Mouse (Mus musculus) cerebellum, postnatal 36 days (tissue): ENCODE data around the gene Krtap4-9.
"Not testable (repeated sequence)": the region's sequence is repeated elsewhere in the genome, so short reads cannot be mapped to it uniquely, and the experiment has no call there.

Experiments
- DNase-seq, 2 experiments: peaks; one replicate each; pipeline ENCODE4 v3.0.0; 2021 to 2022; ENCODE audit warnings: mixed read lengths in 2 of 2

Gene Krtap4-9

DNA sequence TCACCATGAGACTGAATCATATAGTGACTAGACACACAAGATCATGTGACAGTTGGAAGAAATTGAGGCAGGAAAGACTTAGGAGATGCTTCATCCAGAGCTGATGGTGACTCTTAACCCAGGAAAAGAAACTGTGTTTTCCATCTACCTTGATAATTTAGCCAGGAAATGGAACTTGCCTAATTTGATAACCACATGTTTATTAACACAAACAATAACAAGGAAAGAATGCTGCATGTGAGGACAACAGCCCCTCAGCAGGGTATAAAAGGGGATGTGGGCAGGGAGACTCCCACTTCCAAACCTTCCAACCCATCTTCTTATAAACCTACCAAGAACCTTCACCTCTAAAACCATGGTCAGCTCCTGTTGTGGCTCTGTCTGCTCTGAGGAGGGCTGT, at the start of gene Krtap4-9:
Gene Krtap4-9 (plus strand): TSS at position 301 of the 400 bp plus-strand sequence.
- not testable (repeated sequence) for DNase-seq

DNA sequence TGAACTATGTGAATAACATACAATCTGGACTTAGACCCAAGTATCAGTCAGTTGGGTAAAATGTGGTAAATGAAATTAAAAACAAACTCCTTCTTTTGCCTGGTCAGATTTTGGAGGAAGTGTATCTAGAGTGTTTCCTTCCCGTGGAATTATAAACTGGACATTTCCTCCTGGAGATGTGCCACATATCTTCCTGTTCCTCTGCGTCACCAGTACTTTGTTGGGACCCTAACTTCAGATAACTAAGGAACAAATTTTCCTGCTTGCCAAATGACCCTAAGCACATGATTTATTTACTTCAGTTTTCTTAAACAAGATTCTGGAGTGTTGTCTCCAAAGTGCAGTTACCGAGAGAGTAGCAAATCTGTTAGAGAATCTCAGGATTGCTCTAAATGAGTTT, 41.0 kb upstream of the Krtap4-9 start:
- DNase-seq: no peak

- no peak for DNase-seq
Measured at GRCm38 (mm10) chr11:99758877-99759276, 26.1 kb upstream of the Krtap4-9 start.

DNA sequence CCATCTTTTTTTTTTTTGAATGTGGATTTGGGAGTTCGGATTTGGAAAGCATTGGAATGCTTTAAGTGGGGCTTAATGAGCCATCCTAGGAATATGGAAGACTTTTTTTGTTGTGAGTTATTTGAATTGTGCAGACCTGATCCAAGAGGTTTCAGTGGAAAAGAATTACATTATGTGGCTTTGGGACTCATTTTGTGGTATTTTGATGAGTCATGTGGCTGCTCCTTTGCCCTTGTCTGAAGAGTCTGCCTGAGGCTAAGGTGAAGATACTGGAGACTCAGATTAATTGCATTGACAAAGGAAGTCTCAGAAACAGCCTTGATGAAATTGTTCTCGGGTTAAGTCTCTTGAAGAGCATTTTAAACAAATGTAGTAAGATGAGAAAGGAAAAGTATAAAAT, 16.6 kb upstream of the Krtap4-9 start:
- DNase-seq: no peak

GRCm38 (mm10) chr11:99772813-99773212, 12.2 kb upstream of the Krtap4-9 start, which contains the start of gene Gm11595:
Gene Gm11595 (minus strand): TSS chr11:99772913.
- DNase-seq: not testable (repeated sequence)

GRCm38 (mm10) chr11:99778401-99778800, 6.6 kb upstream of the Krtap4-9 start:
- no peak for DNase-seq

GRCm38 (mm10) chr11:99780604-99781003, 4.4 kb upstream of the Krtap4-9 start, which contains the start of gene Krtap4-8:
Gene Krtap4-8 (minus strand): TSS chr11:99780704.
- DNase-seq: no peak

DNA sequence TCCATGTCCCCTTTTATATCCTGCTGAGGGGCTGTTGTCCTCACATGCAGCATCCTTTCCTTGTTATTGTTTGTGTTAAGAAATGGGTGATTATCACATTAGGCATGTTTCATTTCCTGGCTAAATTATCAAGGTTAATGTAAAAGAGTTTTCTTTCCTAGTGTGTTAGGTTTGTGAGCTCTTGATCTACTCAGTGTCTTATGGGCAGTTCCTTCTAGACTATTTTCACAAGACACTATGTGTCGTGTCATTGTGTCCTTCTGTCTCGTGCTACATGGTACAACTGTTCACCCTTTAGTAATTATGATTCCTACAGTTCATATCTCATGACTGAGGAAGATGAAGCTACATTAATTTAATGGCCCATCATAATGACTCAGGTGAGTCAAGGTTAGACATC, 8.4 kb downstream of the Krtap4-9 start, which contains the start of gene Gm11596:
Gene Gm11596 (minus strand): TSS at position 101 of the 400 bp plus-strand sequence.
- no peak for DNase-seq

DNA sequence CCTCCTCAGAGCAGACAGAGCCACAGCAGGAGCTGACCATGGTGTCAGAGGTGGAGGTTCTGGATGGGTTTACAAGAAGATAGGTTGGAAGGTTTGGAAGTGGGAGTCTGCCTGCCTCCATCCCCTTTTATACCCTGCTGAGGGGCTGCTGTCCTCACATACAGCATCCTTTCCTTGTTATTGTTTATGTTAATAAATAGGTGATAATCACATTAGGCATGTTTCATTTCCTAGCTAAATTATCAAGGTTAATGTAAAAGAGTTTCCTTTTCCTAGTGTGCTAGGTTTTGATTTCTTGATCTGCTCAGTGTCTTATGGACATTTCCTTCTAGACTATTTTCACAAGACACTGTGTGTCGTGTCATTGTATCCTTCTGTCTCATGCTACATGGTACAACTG, 13.8 kb downstream of the Krtap4-9 start, which contains the start of gene Gm11569:
Gene Gm11569 (minus strand): TSS at position 101 of the 400 bp plus-strand sequence.
- DNase-seq: not testable (repeated sequence)

DNA sequence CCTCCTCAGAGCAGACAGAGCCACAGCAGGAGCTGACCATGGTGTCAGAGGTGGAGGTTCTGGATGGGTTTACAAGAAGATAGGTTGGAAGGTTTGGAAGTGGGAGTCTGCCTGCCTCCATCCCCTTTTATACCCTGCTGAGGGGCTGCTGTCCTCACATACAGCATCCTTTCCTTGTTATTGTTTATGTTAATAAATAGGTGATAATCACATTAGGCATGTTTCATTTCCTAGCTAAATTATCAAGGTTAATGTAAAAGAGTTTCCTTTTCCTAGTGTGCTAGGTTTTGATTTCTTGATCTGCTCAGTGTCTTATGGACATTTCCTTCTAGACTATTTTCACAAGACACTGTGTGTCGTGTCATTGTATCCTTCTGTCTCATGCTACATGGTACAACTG, 19.3 kb downstream of the Krtap4-9 start, which contains the start of gene Gm11554:
Gene Gm11554 (minus strand): TSS at position 101 of the 400 bp plus-strand sequence.
- DNase-seq: not testable (repeated sequence)

DNA sequence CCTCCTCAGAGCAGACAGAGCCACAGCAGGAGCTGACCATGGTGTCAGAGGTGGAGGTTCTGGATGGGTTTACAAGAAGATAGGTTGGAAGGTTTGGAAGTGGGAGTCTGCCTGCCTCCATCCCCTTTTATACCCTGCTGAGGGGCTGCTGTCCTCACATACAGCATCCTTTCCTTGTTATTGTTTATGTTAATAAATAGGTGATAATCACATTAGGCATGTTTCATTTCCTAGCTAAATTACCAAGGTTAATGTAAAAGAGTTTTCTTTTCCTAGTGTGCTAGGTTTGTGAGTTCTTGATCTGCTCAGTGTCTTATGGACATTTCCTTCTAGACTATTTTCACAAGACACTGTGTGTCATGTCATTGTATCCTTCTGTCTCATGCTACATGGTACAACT, 24.8 kb downstream of the Krtap4-9 start, which contains the start of gene Krtap4-13:
Gene Krtap4-13 (minus strand): TSS at position 101 of the 400 bp plus-strand sequence.
- DNase-seq: not testable (repeated sequence)

DNA sequence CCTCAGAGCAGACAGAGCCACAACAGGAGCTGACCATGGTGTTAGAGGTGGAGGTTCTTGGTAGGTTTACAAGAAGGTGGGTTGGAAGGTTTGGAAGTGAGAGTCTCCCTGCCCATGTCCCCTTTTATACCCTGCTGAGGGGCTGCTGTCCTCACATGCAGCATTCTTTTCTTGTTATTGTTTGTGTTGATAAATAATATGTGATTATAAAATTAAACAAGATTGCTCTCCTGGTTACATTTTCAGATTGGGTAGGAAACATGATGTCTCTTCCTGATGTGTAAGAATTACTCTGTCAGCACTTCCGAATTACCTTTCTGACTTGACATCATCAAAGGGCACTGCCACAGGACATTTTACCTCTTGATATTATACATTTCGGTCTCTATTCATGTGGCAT, 30.6 kb downstream of the Krtap4-9 start, which contains the start of gene Gm11564:
Gene Gm11564 (minus strand): TSS at position 101 of the 400 bp plus-strand sequence.
- DNase-seq: not testable (repeated sequence)
